Mouse (Mus musculus) olfactory bulb, adult 2 months (tissue): ENCODE results near the gene Rnf43.

Source experiments
- CTCF ChIP-seq: fragments of 200-500 bp; IDR thresholded peaks from 2 replicates; pipeline ENCODE4 v1.5.1; 2012; ENCODE audit warnings: low read depth, mild to moderate bottlenecking, low read length, moderate library complexity; ENCODE audit not compliant: insufficient read depth
- POLR2A ChIP-seq: fragments of 200-500 bp; IDR thresholded peaks from 2 replicates; pipeline ENCODE4 v1.6.1; 2012; ENCODE audit warnings: mild to moderate bottlenecking, low read depth, low read length, moderate library complexity; ENCODE audit not compliant: insufficient read depth

DNA sequence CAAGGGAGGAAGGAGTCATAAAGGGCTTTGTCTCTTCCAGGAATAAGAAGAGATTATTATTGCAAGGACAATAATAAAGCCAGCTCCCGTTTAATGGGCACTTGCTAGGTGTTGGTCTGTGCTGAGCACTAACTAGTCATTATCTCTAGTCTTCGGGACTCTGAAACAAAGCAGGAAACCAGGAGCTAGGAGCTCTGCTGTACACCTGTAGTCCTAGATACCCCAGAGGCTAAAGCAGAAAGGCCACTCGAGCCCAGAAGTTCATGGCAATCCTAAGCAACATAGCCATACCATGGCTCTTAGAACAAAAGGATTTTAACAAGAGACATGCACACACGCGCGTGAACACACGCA is 47.7 kb downstream of the Rnf43 start:
- no peak for TF ChIP-seq CTCF
- no peak for TF ChIP-seq POLR2A
